Mouse (Mus musculus): ENCODE data around the gene Sp7.

DNA sequence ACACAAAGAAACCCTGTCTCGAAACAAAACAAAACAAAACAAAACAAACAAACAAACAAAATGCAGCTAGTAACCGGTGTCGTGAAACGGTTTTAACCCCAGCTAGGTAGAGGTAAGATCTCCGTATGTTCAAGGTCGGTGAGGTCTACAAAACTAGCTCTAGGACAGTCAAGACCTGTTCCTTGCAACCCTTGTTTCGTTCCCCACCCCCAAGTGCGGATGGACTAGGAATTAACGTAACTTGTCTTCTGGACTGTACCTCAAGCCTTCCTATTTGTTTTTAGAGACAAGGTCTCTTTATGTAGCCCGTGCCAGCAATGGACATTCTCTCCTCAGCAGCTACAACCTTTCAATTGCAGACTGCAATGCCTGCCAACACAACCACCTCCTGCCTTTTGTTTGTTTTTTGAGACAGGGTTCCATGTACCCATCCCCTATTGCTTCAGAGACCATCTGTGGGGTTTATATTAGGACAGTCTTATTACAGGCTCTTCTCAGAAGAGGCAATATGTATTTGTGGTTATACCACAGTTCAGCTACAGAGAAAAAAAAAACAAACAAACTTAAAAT is 33.6 kb upstream of the Sp7 start:
- no peak for TF ChIP-seq CTCF (IDR thresholded peaks at IDR 0.05)
- no peak for TF ChIP-seq EP300 (IDR thresholded peaks at IDR 0.05)

Data from lung, postnatal 0 days (tissue).